Mouse (Mus musculus): ENCODE data around the gene Ric3.
"Not testable (repeated sequence)": the region's sequence is repeated elsewhere in the genome, so short reads cannot be mapped to it uniquely, and the experiment has no call there.

- TF ChIP-seq MAZ (IDR thresholded peaks at IDR 0.05; ENCODE audit: low read depth, low read length); CTCF (IDR thresholded peaks at IDR 0.05 in 2 of 3, conservative IDR thresholded peaks at IDR 0.05 in 1 of 3; ENCODE audit: control insufficient read depth in 1 of 3, insufficient read depth in 1 of 3, low read depth in 2 of 3, low read length in 3 of 3, poor library complexity in 1 of 3, severe bottlenecking in 1 of 3); SMC3 (IDR thresholded peaks at IDR 0.05; ENCODE audit: low read depth, low read length); EP300 (IDR thresholded peaks at IDR 0.05; ENCODE audit: low read depth in 1 of 2, low read length in 2 of 2): not testable (repeated sequence)
Measured at GRCm38 (mm10) chr7:109115488-109115887, 32.4 kb upstream of the Ric3 start.

Data from MEL (cell line).